Mouse (Mus musculus) forebrain, embryonic 12.5 days (tissue): ENCODE measurements at regions not wholly inside any gene's neighbourhood (a gene's known extent, or its start where the extent isn't known, plus 50 kb on each side); places are given as distances from the start of the nearest gene placed in this dataset.

ENCODE experiments used
- ATAC-seq: fragments of 200-750 bp; cut with Nextera tagmentation; 2 replicates; pipeline ENCODE4 v1.8.0; 2017; ENCODE audit warnings: moderate TSS enrichment; ENCODE audit not compliant: low FRiP score
- H3K27ac ChIP-seq: fragments of 300-500 bp; sonication (generic); 2 replicates; pipeline ENCODE4 v1.5.1; 2016; ENCODE audit warnings: mild to moderate bottlenecking
- H3K27me3 ChIP-seq: fragments of 300-500 bp; sonication (generic); 2 replicates; pipeline ENCODE4 v1.6.1; 2016; ENCODE audit warnings: mild to moderate bottlenecking
- H3K36me3 ChIP-seq: fragments of 300-500 bp; sonication (generic); replicated peaks from 2 replicates; pipeline ENCODE4 v1.6.1; 2016; ENCODE audit warnings: mild to moderate bottlenecking
- H3K4me1 ChIP-seq: fragments of 300-500 bp; sonication (generic); 2 replicates; pipeline ENCODE4 v1.6.1; 2016
- H3K4me2 ChIP-seq: fragments of 300-500 bp; sonication (generic); 2 replicates; pipeline ENCODE4 v1.6.1; 2016; ENCODE audit warnings: mild to moderate bottlenecking, moderate library complexity
- H3K4me3 ChIP-seq: fragments of 300-500 bp; sonication (generic); replicated peaks from 2 replicates; pipeline ENCODE4 v1.5.1; 2016; ENCODE audit warnings: mild to moderate bottlenecking
- H3K9ac ChIP-seq: fragments of 300-500 bp; sonication (generic); 2 replicates; pipeline ENCODE4 v1.6.1; 2016; ENCODE audit warnings: mild to moderate bottlenecking
- H3K9me3 ChIP-seq: fragments of 300-500 bp; sonication (generic); 2 replicates; pipeline ENCODE4 v1.6.1; 2016
- WGBS: fragments of 180-500 bp; shearing (Covaris S2); methylation state at CpG from one replicate; pipeline ENCODE4 v1.1.7; 2016; 5-methylcytosine and 5-hydroxymethylcytosine counted together

DNA sequence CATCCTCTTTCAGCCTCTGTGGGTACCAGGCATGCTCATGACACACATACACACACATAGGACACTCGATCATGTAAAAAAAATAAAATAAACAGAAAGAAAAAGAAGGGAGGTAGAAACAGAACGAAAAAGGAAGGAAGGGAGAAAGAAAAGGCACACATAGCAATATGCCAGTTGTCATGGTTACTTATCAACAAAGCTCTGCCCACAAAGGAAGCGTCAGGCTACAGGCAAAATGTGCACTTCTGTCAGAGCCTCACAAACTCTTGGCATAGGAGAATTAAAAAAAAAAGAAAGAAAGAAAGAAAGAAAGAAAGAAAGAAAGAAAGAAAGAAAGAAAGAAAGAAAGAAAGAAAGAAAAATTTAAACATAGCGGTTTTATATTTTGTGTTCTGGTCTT is 56.9 kb upstream of the Sox2 start:
- H3K4me2 ChIP-seq = no peak overlapping the region
- H3K9me3 ChIP-seq = no peaks in the 10 kb centered on the region
- H3K4me3 ChIP-seq = no peak overlapping the region
- no peak overlapping the region for H3K27ac ChIP-seq
- no peaks in the 10 kb centered on the region for H3K36me3 ChIP-seq
- no peak for ATAC-seq
- 36% methylated on average over 4 of the region's 4 CpGs for WGBS
- H3K4me1 ChIP-seq = peaks cover 17% of the 10 kb centered on the region
- no peaks in the 10 kb centered on the region for H3K27me3 ChIP-seq
- H3K9ac ChIP-seq = no peak overlapping the region

DNA sequence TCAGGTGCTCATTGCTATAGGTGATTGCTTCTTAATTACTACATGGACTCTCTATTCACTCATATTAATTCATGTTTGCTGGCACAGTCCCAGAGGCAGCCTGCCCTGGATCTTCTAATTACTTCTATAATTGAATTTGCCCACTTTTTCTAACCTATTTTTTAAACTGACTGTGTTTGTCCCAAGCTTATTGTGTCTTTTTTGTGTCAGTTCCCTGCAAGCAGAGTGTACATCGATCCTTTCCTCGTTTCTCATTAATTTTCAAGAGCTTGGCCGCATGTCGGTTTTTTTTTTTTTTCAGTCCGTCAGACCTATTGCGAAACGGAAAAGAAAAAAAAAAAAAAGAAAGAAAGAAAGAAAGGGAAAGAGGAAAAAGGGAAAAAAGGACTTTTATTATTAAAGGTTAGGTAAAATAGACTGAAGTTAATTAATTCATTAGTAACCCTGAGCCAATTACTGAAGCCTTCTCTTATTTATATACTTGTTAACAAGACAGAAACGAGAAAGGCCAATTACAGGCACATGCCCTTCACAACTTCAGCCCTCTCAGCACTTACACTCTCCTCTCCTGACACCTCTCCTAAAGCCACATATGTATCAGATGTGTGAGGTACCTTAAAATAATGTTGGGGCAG is 72.2 kb upstream of the Sox2 start:
- no peak overlapping the region for H3K4me3 ChIP-seq
- H3K36me3 ChIP-seq = no peaks in the 10 kb centered on the region
- no peak overlapping the region for H3K27ac ChIP-seq
- no peak overlapping the region for H3K4me2 ChIP-seq
- no peak overlapping the region for H3K9ac ChIP-seq
- 3% methylated on average over 8 of the region's 8 CpGs for WGBS
- ATAC-seq = no peak; the same call in 1 of the 2 replicates
- H3K27me3 ChIP-seq = peaks cover 6% of the 10 kb centered on the region; the same call in 1 of the 2 replicates
- H3K4me1 ChIP-seq = peaks cover 48% of the 10 kb centered on the region
- H3K9me3 ChIP-seq = no peaks in the 10 kb centered on the region

DNA sequence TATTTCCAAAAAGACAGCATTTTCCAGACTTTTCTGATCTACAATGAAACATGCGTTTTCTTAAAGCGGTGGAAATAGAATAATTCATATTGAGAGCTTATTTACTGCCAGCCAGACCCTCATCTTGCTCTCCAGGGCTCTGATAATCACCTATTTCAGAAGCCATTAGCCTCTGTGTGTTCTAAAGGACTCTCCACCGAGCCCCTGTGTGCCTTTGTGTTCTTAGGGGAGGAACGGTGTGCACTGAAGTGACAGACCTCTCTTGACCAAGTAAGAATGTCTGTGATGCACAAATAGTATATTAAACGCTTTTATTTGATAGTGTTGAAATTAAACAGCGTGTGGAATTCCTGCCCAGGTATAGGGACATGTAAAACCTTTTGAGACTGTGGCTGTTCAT is 73.1 kb upstream of the Sox2 start:
- Histone ChIP-seq H3K9me3 (no peaks in the 10 kb centered on the region), H3K9ac (no peak overlapping the region), H3K4me2 (no peak overlapping the region), H3K4me1 (peaks cover 57% of the 10 kb centered on the region), H3K36me3 (0 out of 2 replicates have a peak, but pooled peaks cover 4% of the 10 kb centered on the region), H3K27ac (peak overlapping the region; percentile 60), H3K4me3 (no peak overlapping the region), H3K27me3 (peaks cover 13% of the 10 kb centered on the region)
- WGBS = 44% methylated on average over 6 of the region's 6 CpGs
- no peak for ATAC-seq

DNA sequence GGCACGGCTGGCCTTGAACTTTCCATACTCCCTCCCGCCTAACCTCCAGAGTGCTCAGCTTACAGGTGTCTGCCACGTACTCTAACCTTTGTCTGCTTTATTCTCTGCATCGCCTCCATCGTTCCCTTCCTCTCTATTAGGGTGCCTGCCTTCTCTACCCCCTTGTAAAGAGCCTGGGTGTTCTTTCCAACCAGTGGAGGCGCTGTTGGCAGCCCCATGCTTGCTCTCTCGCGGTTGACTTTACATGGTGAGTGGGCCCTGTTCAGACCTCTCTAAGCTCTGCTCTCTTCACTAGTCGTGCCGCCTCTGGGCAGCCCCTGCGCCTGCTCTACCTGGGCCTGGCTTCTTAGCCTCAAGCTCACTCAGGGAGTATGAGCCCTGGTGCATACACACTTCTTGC is 74.0 kb upstream of the Sox2 start:
- Histone ChIP-seq H3K36me3 (0 out of 2 replicates have a peak, but pooled peaks cover 4% of the 10 kb centered on the region), H3K9me3 (no peaks in the 10 kb centered on the region), H3K4me1 (peaks cover 63% of the 10 kb centered on the region), H3K27ac (no peak overlapping the region), H3K4me2 (no peak overlapping the region), H3K9ac (no peak overlapping the region), H3K27me3 (peaks cover 13% of the 10 kb centered on the region), H3K4me3 (no peak overlapping the region)
- ATAC-seq = no peak
- 28% methylated on average over 11 of the region's 11 CpGs for WGBS

DNA sequence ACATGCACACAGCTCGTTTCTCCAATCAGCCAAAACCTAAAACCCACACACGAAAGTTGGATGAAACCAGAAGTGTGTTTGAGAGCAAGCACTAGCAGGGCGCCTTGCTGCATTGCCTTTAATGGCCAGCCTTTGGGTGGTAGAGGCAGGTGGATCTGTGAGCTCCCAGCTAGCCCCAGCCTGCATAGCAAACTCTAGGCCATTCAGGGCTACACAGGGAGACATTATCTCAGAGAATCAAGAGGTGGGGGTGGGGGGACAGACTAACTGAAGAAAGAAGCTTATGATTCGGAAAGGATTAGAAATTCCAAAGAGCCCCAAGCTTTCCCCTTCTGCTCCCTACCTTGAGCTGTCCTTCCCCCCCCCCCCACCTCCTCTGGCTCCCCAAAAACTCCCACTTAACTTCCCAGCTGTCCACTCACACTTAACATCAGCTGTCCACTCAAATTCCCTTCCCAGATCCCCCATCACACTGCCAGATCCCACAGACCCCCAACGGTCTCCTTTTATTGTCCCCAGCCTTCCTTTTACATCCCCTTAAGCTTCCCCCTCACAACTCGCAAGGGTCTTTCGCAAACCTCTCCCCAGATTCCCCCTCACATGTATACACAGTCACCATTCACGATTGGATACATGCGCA is 75.4 kb upstream of the Sox2 start:
- 0 out of 2 replicates have a peak, but pooled peaks cover 4% of the 10 kb centered on the region for H3K36me3 ChIP-seq
- no peak overlapping the region for H3K4me3 ChIP-seq
- H3K27me3 ChIP-seq = peaks cover 13% of the 10 kb centered on the region
- H3K4me1 ChIP-seq = peaks cover 66% of the 10 kb centered on the region
- H3K27ac ChIP-seq = no peak overlapping the region
- WGBS = 46% methylated on average over 9 of the region's 9 CpGs
- no peak overlapping the region for H3K4me2 ChIP-seq
- H3K9ac ChIP-seq = no peak overlapping the region
- ATAC-seq = no peak
- no peaks in the 10 kb centered on the region for H3K9me3 ChIP-seq

DNA sequence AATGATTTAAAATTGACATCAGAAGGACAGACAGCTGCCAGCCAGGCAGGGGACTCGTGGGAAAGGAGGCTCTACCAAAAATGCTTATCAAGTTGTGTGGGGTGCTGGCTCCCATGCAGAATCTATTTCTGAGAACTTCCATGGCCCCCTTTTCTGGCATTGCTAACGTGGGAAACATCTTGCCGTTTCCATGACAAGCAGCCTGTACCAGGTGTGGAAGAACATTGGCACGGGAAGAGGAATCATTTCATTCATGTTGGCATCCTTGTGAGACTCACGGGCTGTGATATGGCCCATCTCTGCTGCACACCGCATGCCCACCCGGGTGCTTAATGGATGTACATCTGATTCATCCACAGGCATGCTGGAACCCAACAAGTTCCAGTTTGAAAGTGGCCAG is 76.9 kb upstream of the Sox2 start:
- H3K27me3 ChIP-seq = peaks cover 13% of the 10 kb centered on the region
- WGBS = 88% methylated on average over 7 of the region's 7 CpGs
- no peak for ATAC-seq

DNA sequence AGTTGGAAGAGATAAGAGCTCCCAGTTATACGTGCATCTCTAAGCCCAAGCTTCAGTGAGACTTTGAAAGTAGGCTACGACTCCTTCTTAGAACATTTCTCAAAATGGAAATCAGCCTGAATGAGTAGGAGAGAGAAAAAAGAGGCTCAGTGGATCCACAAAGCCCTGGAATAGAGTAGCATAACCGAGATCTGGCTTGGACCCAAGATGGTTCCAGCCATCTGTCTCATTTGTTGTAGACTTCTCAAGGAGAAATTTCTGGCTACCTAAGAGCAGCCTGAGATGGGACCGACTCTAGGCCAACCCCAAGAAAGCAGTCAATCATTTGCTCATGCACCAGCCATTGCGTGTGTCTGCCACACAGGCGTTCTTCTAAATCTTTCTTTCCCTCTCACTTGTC is 78.1 kb upstream of the Sox2 start:
- H3K4me3 ChIP-seq = no peak overlapping the region
- ATAC-seq = no peak
- peaks cover 13% of the 10 kb centered on the region for H3K27me3 ChIP-seq
- no peaks in the 10 kb centered on the region for H3K9me3 ChIP-seq
- 84% methylated on average over 6 of the region's 6 CpGs for WGBS
- peaks cover 70% of the 10 kb centered on the region for H3K4me1 ChIP-seq
- H3K36me3 ChIP-seq = 0 out of 2 replicates have a peak, but pooled peaks cover 4% of the 10 kb centered on the region
- no peak overlapping the region for H3K4me2 ChIP-seq
- H3K27ac ChIP-seq = 0 out of 2 replicates have a peak overlapping the region, but pooled peaks have one; percentile 25
- H3K9ac ChIP-seq = no peak overlapping the region

More for the DNA sequence above, 76.9 kb upstream of the Sox2 start:
- H3K36me3 ChIP-seq = 0 out of 2 replicates have a peak, but pooled peaks cover 4% of the 10 kb centered on the region
- no peak overlapping the region for H3K9ac ChIP-seq
- H3K4me2 ChIP-seq = no peak overlapping the region
- peaks cover 68% of the 10 kb centered on the region for H3K4me1 ChIP-seq
- H3K27ac ChIP-seq = no peak overlapping the region
- no peak overlapping the region for H3K4me3 ChIP-seq
- H3K9me3 ChIP-seq = no peaks in the 10 kb centered on the region

DNA sequence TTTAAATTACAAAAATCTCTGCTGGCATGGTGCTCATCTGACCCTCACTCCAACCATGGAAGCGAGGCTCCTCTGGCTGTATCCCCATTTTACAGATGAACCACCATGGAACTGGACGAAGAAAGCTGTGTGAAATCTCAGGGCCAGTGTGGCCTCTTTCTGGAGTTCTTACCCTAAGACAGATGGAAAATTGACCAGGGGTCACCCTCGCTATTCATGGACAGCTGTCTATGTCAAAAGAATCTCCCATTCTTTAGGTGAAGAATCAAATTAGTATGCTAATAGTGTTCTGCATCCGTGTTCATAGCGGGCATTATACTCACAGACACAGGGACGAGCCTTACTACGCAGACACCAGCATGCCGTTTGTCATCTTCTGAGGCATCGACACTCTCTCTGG is 78.6 kb upstream of the Sox2 start:
- H3K36me3 ChIP-seq = 0 out of 2 replicates have a peak, but pooled peaks cover 4% of the 10 kb centered on the region
- no peak overlapping the region for H3K4me2 ChIP-seq
- H3K4me1 ChIP-seq = peaks cover 70% of the 10 kb centered on the region
- H3K4me3 ChIP-seq = no peak overlapping the region
- no peak overlapping the region for H3K27ac ChIP-seq
- 0 out of 2 replicates have a peak, but pooled peaks have one; percentile 24 for ATAC-seq
- H3K9me3 ChIP-seq = no peaks in the 10 kb centered on the region
- H3K27me3 ChIP-seq = peaks cover 13% of the 10 kb centered on the region
- WGBS = 63% methylated on average over 9 of the region's 9 CpGs
- H3K9ac ChIP-seq = no peak overlapping the region

DNA sequence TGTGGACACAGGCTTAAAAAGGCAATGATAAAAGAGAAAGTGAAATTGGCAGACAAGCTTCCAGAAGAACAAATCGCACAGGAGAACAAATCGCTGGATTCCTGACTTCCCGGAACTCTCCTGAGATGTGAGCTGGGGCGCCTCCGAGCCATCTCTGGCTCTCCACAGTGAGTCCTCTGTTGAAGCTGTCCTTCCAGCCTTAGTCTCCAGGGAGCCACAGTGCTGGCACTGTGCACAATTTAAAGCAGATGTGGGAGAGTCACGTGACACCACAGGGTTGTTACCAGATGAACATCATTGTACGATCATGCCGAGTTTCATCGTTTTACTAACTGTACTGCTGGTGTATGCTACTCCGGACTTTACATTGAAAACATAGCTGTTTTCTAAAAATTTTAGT is 80.2 kb upstream of the Sox2 start:
- Histone ChIP-seq H3K36me3 (0 out of 2 replicates have a peak, but pooled peaks cover 4% of the 10 kb centered on the region), H3K9ac (no peak overlapping the region), H3K9me3 (no peaks in the 10 kb centered on the region), H3K4me2 (no peak overlapping the region), H3K27ac (no peak overlapping the region), H3K4me1 (peaks cover 68% of the 10 kb centered on the region), H3K4me3 (no peak overlapping the region), H3K27me3 (peaks cover 7% of the 10 kb centered on the region)
- no peak for ATAC-seq
- WGBS = 84% methylated on average over 10 of the region's 10 CpGs

DNA sequence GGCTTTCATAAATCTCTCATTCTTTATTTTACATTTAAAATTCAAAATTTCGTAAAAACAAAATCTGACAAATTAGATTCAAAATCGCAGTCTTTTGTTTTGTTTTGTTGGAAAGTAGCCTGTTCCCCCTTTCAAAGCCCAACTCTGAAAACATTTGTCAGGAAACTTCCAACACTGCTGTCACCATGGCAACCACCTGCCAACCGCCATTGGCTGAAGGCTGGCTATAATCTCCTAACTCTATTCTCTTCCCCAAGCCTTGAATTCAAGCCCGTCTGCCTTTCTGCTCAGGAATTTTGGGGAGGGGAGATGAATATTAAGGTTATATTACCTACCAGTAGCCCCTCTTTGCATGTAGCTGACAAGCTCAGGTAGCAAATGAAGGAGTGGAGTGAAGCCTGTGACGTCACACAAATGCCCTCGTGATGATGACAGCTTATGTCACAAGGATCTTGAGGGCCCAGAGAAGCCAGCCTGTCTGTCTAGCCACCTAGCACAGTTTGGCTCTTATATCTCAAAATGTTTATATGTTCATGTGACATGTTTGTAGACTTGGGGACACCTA is 82.0 kb upstream of the Sox2 start:
- no peak overlapping the region for H3K27ac ChIP-seq
- peak; percentile 25; the same call in 1 of the 2 replicates for ATAC-seq

DNA sequence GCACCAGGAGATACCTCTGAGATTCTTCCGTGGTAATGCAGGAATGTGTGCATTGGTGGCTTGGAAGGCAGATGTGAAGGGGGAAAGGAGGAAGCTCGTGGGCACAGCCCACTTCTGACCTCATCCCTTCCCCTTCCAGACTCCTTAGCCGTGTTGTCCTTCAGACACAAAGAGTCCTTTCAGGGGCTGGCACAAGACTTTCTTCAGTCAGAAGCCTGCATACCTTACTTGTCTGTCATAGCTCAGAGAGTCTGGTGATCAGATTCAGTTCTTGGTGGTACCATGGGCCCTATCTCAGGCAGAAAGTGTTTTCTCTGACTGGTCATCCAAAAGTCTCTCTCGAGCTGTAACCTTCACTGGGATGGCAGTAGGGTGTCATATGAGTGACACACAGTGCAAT is 84.8 kb upstream of the Sox2 start:
- no peak overlapping the region for H3K9ac ChIP-seq
- peaks cover 52% of the 10 kb centered on the region for H3K4me1 ChIP-seq
- ATAC-seq = no peak
- H3K4me3 ChIP-seq = peak overlapping the region; percentile 14; the same call in 1 of the 2 replicates
- no peaks in the 10 kb centered on the region for H3K9me3 ChIP-seq
- H3K27me3 ChIP-seq = no peaks in the 10 kb centered on the region
- H3K36me3 ChIP-seq = no peaks in the 10 kb centered on the region
- H3K27ac ChIP-seq = peak overlapping the region; percentile 53
- H3K4me2 ChIP-seq = peak overlapping the region; percentile 27
- 32% methylated on average over 4 of the region's 4 CpGs for WGBS

More for the DNA sequence above, 82.0 kb upstream of the Sox2 start:
- WGBS = 29% methylated on average over 6 of the region's 6 CpGs
- H3K27me3 ChIP-seq = peaks cover 7% of the 10 kb centered on the region
- peaks cover 49% of the 10 kb centered on the region for H3K4me1 ChIP-seq
- H3K9me3 ChIP-seq = no peaks in the 10 kb centered on the region
- H3K36me3 ChIP-seq = 0 out of 2 replicates have a peak, but pooled peaks cover 4% of the 10 kb centered on the region
- H3K4me2 ChIP-seq = no peak overlapping the region
- H3K4me3 ChIP-seq = no peak overlapping the region
- H3K9ac ChIP-seq = no peak overlapping the region

DNA sequence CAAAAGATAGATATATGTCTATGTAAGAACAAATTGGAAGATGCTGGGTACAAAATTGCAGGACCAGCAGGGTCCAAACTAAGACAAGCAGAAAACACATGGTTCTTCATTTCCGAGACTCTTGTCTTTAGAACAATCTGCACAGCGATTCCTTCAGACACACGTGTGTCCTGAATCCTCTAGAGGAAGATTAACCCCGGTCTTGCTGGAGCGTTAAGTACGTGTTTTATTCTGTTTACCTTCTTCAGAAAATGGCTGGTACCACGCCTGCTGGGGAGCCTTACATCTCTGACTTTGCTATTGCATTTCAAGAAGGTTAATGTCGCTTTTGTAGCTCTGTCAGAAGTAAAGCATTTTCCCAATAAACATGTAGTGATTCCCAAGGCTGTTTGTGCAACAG is 87.3 kb upstream of the Sox2 start:
- Histone ChIP-seq H3K4me2 (peak overlapping the region; percentile 49), H3K27ac (peak overlapping the region; percentile 8; the same call in 1 of the 2 replicates), H3K36me3 (no peaks in the 10 kb centered on the region), H3K9me3 (no peaks in the 10 kb centered on the region), H3K9ac (peak overlapping the region; percentile 38), H3K27me3 (no peaks in the 10 kb centered on the region), H3K4me3 (peak overlapping the region; percentile 26), H3K4me1 (peaks cover 61% of the 10 kb centered on the region)
- ATAC-seq = no peak
- 20% methylated on average over 8 of the region's 8 CpGs for WGBS
